Mouse (Mus musculus): ENCODE measurements around the gene Prss34. TPM values are rescaled to one million over a fixed set of nuclear protein-coding genes. Genes with fewer than 3 reads are reported as not detected.

The Prss34 gene
- polyA plus RNA-seq, 1 experiment from 2014 or later, result not detected

- Histone ChIP-seq H3K9ac (no peak overlapping the region), H3K4me1 (no peaks in the 10 kb centered on the region), H3K36me3 (ENCODE audit: poor library complexity, severe bottlenecking) (no peaks in the 10 kb centered on the region), H3K4me3 (no peak overlapping the region), H3K27me3 (no peaks in the 10 kb centered on the region), H3K27ac (no peak overlapping the region), H3K4me2 (no peak overlapping the region), H3K9me3 (replicated peaks) (no peaks in the 10 kb centered on the region)
- 16% methylated on average over 2 of the region's 2 CpGs for whole genome bisulfite sequencing
- ATAC-seq, result no peak
Measured at GRCm38 (mm10) chr17:25322930-25323329, 24.7 kb downstream of the Prss34 start.

- no peaks in the 10 kb centered on the region for H3K4me1 ChIP-seq
- no peak overlapping the region for H3K27ac ChIP-seq
- H3K4me2 ChIP-seq, result no peak overlapping the region
- no peaks in the 10 kb centered on the region for H3K36me3 ChIP-seq (ENCODE audit: poor library complexity, severe bottlenecking)
- H3K9ac ChIP-seq, result no peak overlapping the region
- H3K4me3 ChIP-seq, result no peak overlapping the region
- WGBS, result 85% methylated on average over 9 of the region's 9 CpGs
- H3K27me3 ChIP-seq, result peaks cover 33% of the 10 kb centered on the region
- no peaks in the 10 kb centered on the region for H3K9me3 ChIP-seq (replicated peaks)
- no peak for ATAC-seq
Measured at GRCm38 (mm10) chr17:25332321-25332720, 34.1 kb downstream of the Prss34 start.

- 3% methylated on average over 8 of the region's 8 CpGs for WGBS
- Histone ChIP-seq H3K4me3 (no peak overlapping the region), H3K9me3 (replicated peaks) (no peaks in the 10 kb centered on the region), H3K27me3 (peaks cover 30% of the 10 kb centered on the region), H3K27ac (no peak overlapping the region), H3K4me2 (no peak overlapping the region), H3K4me1 (no peaks in the 10 kb centered on the region), H3K36me3 (ENCODE audit: poor library complexity, severe bottlenecking) (no peaks in the 10 kb centered on the region), H3K9ac (no peak overlapping the region)
- ATAC-seq, result no peak
Measured at GRCm38 (mm10) chr17:25333943-25334342, 35.7 kb downstream of the Prss34 start.

GRCm38 (mm10) chr17:25338218-25338617, 40.0 kb downstream of the Prss34 start:
- Histone ChIP-seq H3K27me3 (peaks cover 13% of the 10 kb centered on the region; the same call in 1 of the 2 replicates), H3K27ac (no peak overlapping the region), H3K4me2 (no peak overlapping the region), H3K9me3 (replicated peaks) (no peaks in the 10 kb centered on the region), H3K4me3 (no peak overlapping the region), H3K9ac (no peak overlapping the region), H3K36me3 (ENCODE audit: poor library complexity, severe bottlenecking) (no peaks in the 10 kb centered on the region), H3K4me1 (no peaks in the 10 kb centered on the region)
- ATAC-seq, result no peak
- 84% methylated on average over 4 of the region's 4 CpGs for WGBS

- Histone ChIP-seq H3K36me3 (ENCODE audit: poor library complexity, severe bottlenecking) (no peaks in the 10 kb centered on the region), H3K4me2 (no peak overlapping the region), H3K9ac (no peak overlapping the region), H3K4me1 (no peaks in the 10 kb centered on the region), H3K27me3 (peaks cover 3% of the 10 kb centered on the region; the same call in 1 of the 2 replicates), H3K9me3 (replicated peaks) (no peaks in the 10 kb centered on the region), H3K4me3 (no peak overlapping the region), H3K27ac (no peak overlapping the region)
- ATAC-seq, result no peak
- 84% methylated on average over 6 of the region's 6 CpGs for WGBS
Measured at GRCm38 (mm10) chr17:25340003-25340402, 41.8 kb downstream of the Prss34 start.

GRCm38 (mm10) chr17:25341490-25341889, 43.3 kb downstream of the Prss34 start:
- H3K36me3 ChIP-seq (ENCODE audit: poor library complexity, severe bottlenecking), result no peaks in the 10 kb centered on the region
- no peak overlapping the region for H3K9ac ChIP-seq
- no peaks in the 10 kb centered on the region for H3K9me3 ChIP-seq (replicated peaks)
- no peak overlapping the region for H3K4me3 ChIP-seq
- no peaks in the 10 kb centered on the region for H3K4me1 ChIP-seq
- H3K4me2 ChIP-seq, result no peak overlapping the region
- no peak overlapping the region for H3K27ac ChIP-seq
- 65% methylated on average over 3 of the region's 3 CpGs for WGBS
- H3K27me3 ChIP-seq, result no peaks in the 10 kb centered on the region
- no peak for ATAC-seq

- no peaks in the 10 kb centered on the region for H3K36me3 ChIP-seq (ENCODE audit: poor library complexity, severe bottlenecking)
- H3K9me3 ChIP-seq (replicated peaks), result no peaks in the 10 kb centered on the region
- no peaks in the 10 kb centered on the region for H3K4me1 ChIP-seq
- WGBS, result 92% methylated on average over 4 of the region's 4 CpGs
- 0 out of 2 replicates have a peak, but pooled peaks cover 4% of the 10 kb centered on the region for H3K27me3 ChIP-seq
- no peak within 1 kb of the TSS for H3K27ac ChIP-seq
- no peak for ATAC-seq
- no peak within 1 kb of the TSS for H3K4me2 ChIP-seq
- H3K9ac ChIP-seq, result no peak within 1 kb of the TSS
- H3K4me3 ChIP-seq, result no peak within 1 kb of the TSS
Measured at GRCm38 (mm10) chr17:25345462-25345861, 47.3 kb downstream of the Prss34 start, which contains the start of gene Tpsab1. TSS of gene Tpsab1 (minus strand) at chr17:25345562.

Other genes with a start within 250 kb of the Prss34 start
- gene Tmem204, start 214.8 kb upstream of the Prss34 start, polyA plus RNA-seq (2015; fragmentation: Nextera tagmentation; extraction: Ambion mirVana), result 7.7 and 10.1 TPM in 2 replicates
- 41.2 and 45.3 TPM in 2 replicates for gene Telo2, start 182.4 kb upstream of the Prss34 start, polyA plus RNA-seq (2015; fragmentation: Nextera tagmentation; extraction: Ambion mirVana)
- gene Ptx4, start 177.6 kb upstream of the Prss34 start, polyA plus RNA-seq (2015; fragmentation: Nextera tagmentation; extraction: Ambion mirVana), result not detected in 2 replicates
- gene Clcn7, start 165.0 kb upstream of the Prss34 start, polyA plus RNA-seq (2015; fragmentation: Nextera tagmentation; extraction: Ambion mirVana), result 23.6 and 29.6 TPM in 2 replicates
- gene Ccdc154, start 135.9 kb upstream of the Prss34 start, polyA plus RNA-seq (2015; fragmentation: Nextera tagmentation; extraction: Ambion mirVana), result not detected in 2 replicates
- not detected in 2 replicates for gene Gm38655, start 122.9 kb upstream of the Prss34 start, polyA plus RNA-seq (2015; fragmentation: Nextera tagmentation; extraction: Ambion mirVana)
- gene BC003965, start 113.8 kb upstream of the Prss34 start, polyA plus RNA-seq (2015; fragmentation: Nextera tagmentation; extraction: Ambion mirVana), result 38.3 and 38.6 TPM in 2 replicates
- 7.9 and 10.6 TPM in 2 replicates for gene Unkl, start 110.0 kb upstream of the Prss34 start, polyA plus RNA-seq (2015; fragmentation: Nextera tagmentation; extraction: Ambion mirVana)
- gene Gnptg, start 58.3 kb upstream of the Prss34 start, polyA plus RNA-seq (2015; fragmentation: Nextera tagmentation; extraction: Ambion mirVana), result 71.9 and 74.8 TPM in 2 replicates
- 63.3 and 64.3 TPM in 2 replicates for gene Tsr3, start 58.2 kb upstream of the Prss34 start, polyA plus RNA-seq (2015; fragmentation: Nextera tagmentation; extraction: Ambion mirVana)
- gene Baiap3, start 42.0 kb upstream of the Prss34 start, polyA plus RNA-seq (2015; fragmentation: Nextera tagmentation; extraction: Ambion mirVana), result 3.6 and 5.2 TPM in 2 replicates
- gene Ube2i, start 23.8 kb upstream of the Prss34 start, polyA plus RNA-seq (2015; fragmentation: Nextera tagmentation; extraction: Ambion mirVana), result 755 and 766 TPM in 2 replicates
- not detected in 2 replicates for gene Prss28, start 10.3 kb downstream of the Prss34 start, polyA plus RNA-seq (2015; fragmentation: Nextera tagmentation; extraction: Ambion mirVana)
- not detected in 2 replicates for gene Prss29, start 20.3 kb downstream of the Prss34 start, polyA plus RNA-seq (2015; fragmentation: Nextera tagmentation; extraction: Ambion mirVana)
- not detected in 2 replicates for gene Tpsab1, start 47.2 kb downstream of the Prss34 start, polyA plus RNA-seq (2015; fragmentation: Nextera tagmentation; extraction: Ambion mirVana)
- not detected in 2 replicates for gene Tpsb2, start 67.9 kb downstream of the Prss34 start, polyA plus RNA-seq (2015; fragmentation: Nextera tagmentation; extraction: Ambion mirVana)
- 0.66 and 1.0 TPM in 2 replicates for gene Tpsg1, start 70.9 kb downstream of the Prss34 start, polyA plus RNA-seq (2015; fragmentation: Nextera tagmentation; extraction: Ambion mirVana)
- 7.9 and 9.1 TPM in 2 replicates for gene Cacna1h, start 135.4 kb downstream of the Prss34 start, polyA plus RNA-seq (2015; fragmentation: Nextera tagmentation; extraction: Ambion mirVana)
- 0.57 and 0.82 TPM in 2 replicates for gene Tekt4, start 156.2 kb downstream of the Prss34 start, polyA plus RNA-seq (2015; fragmentation: Nextera tagmentation; extraction: Ambion mirVana)
- 0.10 and 0.11 TPM in 2 replicates for gene Sstr5, start 198.9 kb downstream of the Prss34 start, polyA plus RNA-seq (2015; fragmentation: Nextera tagmentation; extraction: Ambion mirVana)

All from forebrain, embryonic 13.5 days (tissue).